In genomic region chr14:21587931-21588330, GRCm38 (mm10) we compare ENCODE assay signal across 28 mouse cellular contexts.
A peak's percentile ranks its signal among the peaks of the same experiment; 100 is the strongest.
DNase-seq lines count a peak whose midpoint lies in the region; ATAC-seq and TF ChIP-seq lines count a peak whose summit lies in the region.
"Had no signal": no experiment of that assay in that cellular context is flagged by ENCODE, and none has a peak within 500 bp of the region (broad histone marks: within the 10 kb centered on the region; RNA-seq: fewer than 3 reads in every experiment).

No protein-coding gene starts in this region.

- H3K36me3 ChIP-seq in intestine, embryonic 15.5 days, result no peaks in the 10 kb centered on the region
- no peaks in the 10 kb centered on the region for H3K36me3 ChIP-seq in intestine, postnatal 0 days (ENCODE audit: control insufficient read depth, insufficient read depth)
- no peaks in the 10 kb centered on the region for H3K36me3 ChIP-seq in limb, embryonic 14.5 days (ENCODE audit: control insufficient read depth, insufficient read depth, low read length)
- peaks cover 11% of the 10 kb centered on the region for H3K36me3 ChIP-seq in limb, embryonic 10.5 days
- H3K36me3 ChIP-seq in intestine, embryonic 16.5 days (ENCODE audit: control insufficient read depth, insufficient read depth, low read length), result no peaks in the 10 kb centered on the region
- H3K36me3 ChIP-seq: hindbrain, embryonic 12.5 days; hindbrain, embryonic 15.5 days had no signal

- H3K27ac ChIP-seq in intestine, embryonic 15.5 days, result no peak overlapping the region
- H3K27ac ChIP-seq in intestine, postnatal 0 days (ENCODE audit: low read depth, low read length), result no peak overlapping the region
- no peak overlapping the region for H3K27ac ChIP-seq in limb, embryonic 14.5 days (replicated peaks; ENCODE audit: low read depth, low read length)
- H3K27ac ChIP-seq in limb, embryonic 10.5 days, result no peak overlapping the region
- H3K27ac ChIP-seq in intestine, embryonic 16.5 days (ENCODE audit: low read length), result no peak overlapping the region
- H3K27ac ChIP-seq: embryonic facial prominence, embryonic 10.5 days; embryonic facial prominence, embryonic 13.5 days; forebrain, embryonic 10.5 days; forebrain, embryonic 13.5 days; heart, adult 2 months; hindbrain, embryonic 12.5 days; hindbrain, embryonic 15.5 days had no signal

- DNase-seq in limb, embryonic 14.5 days (ENCODE audit: low spot score), result peak; percentile 45
- DNase-seq in limb, embryonic 10.5 days (ENCODE audit: low spot score), result no peak
- DNase-seq in spleen, postnatal 36 days (ENCODE audit: low spot score in 2 of 2), result no peak
- DNase-seq in thymus, postnatal 10 days (ENCODE audit: low spot score in 2 of 2), result no peak
- DNase-seq: adrenal gland, adult 8-10 months; adrenal gland, postnatal 25 days; B cell, adult 2 months; cerebellum, adult 11-12 months; cerebellum, adult 8-10 months; cerebellum, postnatal 10 days; cerebellum, postnatal 36 days; embryo, embryonic 11 days; gastrocnemius, postnatal 10 days; gastrocnemius, postnatal 36 days; heart, adult 2 months had no signal

- no peaks in the 10 kb centered on the region for H3K9me3 ChIP-seq in intestine, embryonic 15.5 days
- H3K9me3 ChIP-seq in intestine, postnatal 0 days (ENCODE audit: control insufficient read depth), result no peaks in the 10 kb centered on the region
- no peaks in the 10 kb centered on the region for H3K9me3 ChIP-seq in limb, embryonic 14.5 days (ENCODE audit: control insufficient read depth, low read length)
- H3K9me3 ChIP-seq in limb, embryonic 10.5 days (replicated peaks), result no peaks in the 10 kb centered on the region
- H3K9me3 ChIP-seq in intestine, embryonic 16.5 days (ENCODE audit: control insufficient read depth, low read length), result 0 out of 2 replicates have a peak, but pooled peaks cover 3% of the 10 kb centered on the region
- H3K9me3 ChIP-seq: embryonic facial prominence, embryonic 13.5 days; forebrain, embryonic 13.5 days; hindbrain, embryonic 12.5 days; hindbrain, embryonic 15.5 days had no signal

- TF ChIP-seq POLR2A in limb, embryonic 14.5 days (IDR thresholded peaks at IDR 0.05; ENCODE audit: borderline replicate concordance, extremely low read depth, insufficient read depth, insufficient read length), result no peak

- 0 out of 2 replicates have a peak, but pooled peaks have one; percentile 26 for ATAC-seq in intestine, embryonic 15.5 days
- ATAC-seq in intestine, postnatal 0 days, result no peak
- ATAC-seq in limb, embryonic 14.5 days (ENCODE audit: low FRiP score, low read depth), result no peak
- 0 out of 2 replicates have a peak, but pooled peaks have one; percentile 14 for ATAC-seq in intestine, embryonic 16.5 days
- ATAC-seq: activated CD4-positive, CD25-positive, alpha-beta regulatory T cell, adult 4 months; forebrain, embryonic 13.5 days; forebrain, embryonic 16.5 days had no signal

- no peak for TF ChIP-seq CTCF in intestine, postnatal 0 days (IDR thresholded peaks at IDR 0.05; ENCODE audit: low read depth)

- 18% methylated on average over 2 of the region's 2 CpGs for WGBS in intestine, embryonic 15.5 days
- 13% methylated on average over 2 of the region's 2 CpGs for WGBS in intestine, postnatal 0 days
- 39% methylated on average over 2 of the region's 2 CpGs for WGBS in limb, embryonic 14.5 days
- 83% methylated on average over 2 of the region's 2 CpGs for WGBS in limb, embryonic 10.5 days
- 34% methylated on average over 2 of the region's 2 CpGs for WGBS in intestine, embryonic 16.5 days

- no peak overlapping the region for H3K9ac ChIP-seq in intestine, embryonic 15.5 days
- no peak overlapping the region for H3K9ac ChIP-seq in intestine, postnatal 0 days (ENCODE audit: low read depth, low read length)
- no peak overlapping the region for H3K9ac ChIP-seq in limb, embryonic 14.5 days (ENCODE audit: low read depth, low read length, severe bottlenecking)
- no peak overlapping the region for H3K9ac ChIP-seq in intestine, embryonic 16.5 days (ENCODE audit: low read depth, low read length)
- H3K9ac ChIP-seq: embryonic facial prominence, embryonic 13.5 days; forebrain, embryonic 13.5 days; hindbrain, embryonic 12.5 days; hindbrain, embryonic 15.5 days had no signal

- no peak overlapping the region for H3K4me2 ChIP-seq in intestine, embryonic 15.5 days (replicated peaks)
- no peak overlapping the region for H3K4me2 ChIP-seq in intestine, postnatal 0 days (replicated peaks; ENCODE audit: low read depth)
- no peak overlapping the region for H3K4me2 ChIP-seq in limb, embryonic 14.5 days (replicated peaks; ENCODE audit: low read depth, low read length, severe bottlenecking)
- no peak overlapping the region for H3K4me2 ChIP-seq in intestine, embryonic 16.5 days (ENCODE audit: low read depth, low read length)
- H3K4me2 ChIP-seq: embryonic facial prominence, embryonic 13.5 days; forebrain, embryonic 13.5 days; heart, embryonic 11.5 days; hindbrain, embryonic 12.5 days; hindbrain, embryonic 15.5 days had no signal

- peaks cover 30% of the 10 kb centered on the region for H3K4me1 ChIP-seq in intestine, embryonic 15.5 days (replicated peaks)
- H3K4me1 ChIP-seq in intestine, postnatal 0 days (replicated peaks; ENCODE audit: control insufficient read depth, insufficient read depth, low read length), result peaks cover 15% of the 10 kb centered on the region; the same call in 1 of the 2 replicates
- peaks cover 62% of the 10 kb centered on the region for H3K4me1 ChIP-seq in limb, embryonic 14.5 days (ENCODE audit: control insufficient read depth, insufficient read depth, low read length)
- peaks cover 42% of the 10 kb centered on the region for H3K4me1 ChIP-seq in limb, embryonic 10.5 days
- H3K4me1 ChIP-seq in intestine, embryonic 16.5 days (ENCODE audit: control insufficient read depth, insufficient read depth, low read length), result peaks cover 34% of the 10 kb centered on the region

- no peaks in the 10 kb centered on the region for H3K27me3 ChIP-seq in intestine, embryonic 15.5 days (replicated peaks)
- no peaks in the 10 kb centered on the region for H3K27me3 ChIP-seq in intestine, postnatal 0 days (replicated peaks; ENCODE audit: control insufficient read depth, insufficient read depth, low read length)
- H3K27me3 ChIP-seq in limb, embryonic 14.5 days (ENCODE audit: control insufficient read depth, insufficient read depth, low read length), result no peaks in the 10 kb centered on the region
- no peaks in the 10 kb centered on the region for H3K27me3 ChIP-seq in limb, embryonic 10.5 days (ENCODE audit: low read depth, poor library complexity, severe bottlenecking)
- no peaks in the 10 kb centered on the region for H3K27me3 ChIP-seq in intestine, embryonic 16.5 days (replicated peaks; ENCODE audit: control insufficient read depth, insufficient read depth, low read length)
- H3K27me3 ChIP-seq: CH12.LX; embryonic facial prominence, embryonic 13.5 days; forebrain, embryonic 13.5 days; hindbrain, embryonic 12.5 days; hindbrain, embryonic 15.5 days had no signal

- no peak overlapping the region for H3K4me3 ChIP-seq in intestine, embryonic 15.5 days (replicated peaks)
- H3K4me3 ChIP-seq in intestine, postnatal 0 days (ENCODE audit: low read depth, low read length), result no peak overlapping the region
- H3K4me3 ChIP-seq in limb, embryonic 14.5 days (replicated peaks; ENCODE audit: low read length), result no peak overlapping the region
- no peak overlapping the region for H3K4me3 ChIP-seq in limb, embryonic 10.5 days
- H3K4me3 ChIP-seq in intestine, embryonic 16.5 days (ENCODE audit: low read length), result no peak overlapping the region
- H3K4me3 ChIP-seq: embryonic facial prominence, embryonic 10.5 days; embryonic facial prominence, embryonic 13.5 days; forebrain, embryonic 10.5 days; forebrain, embryonic 13.5 days; heart, adult 2 months; hindbrain, embryonic 12.5 days; hindbrain, embryonic 15.5 days had no signal

Comparison
In these comparisons a context has a peak if more than half of its experiments do, and no peak if none do; other contexts are left out.
1. ATAC-seq: peak in intestine, embryonic 15.5 days (single experiment) and intestine, embryonic 16.5 days (single experiment); none in intestine, postnatal 0 days (single experiment) and limb, embryonic 14.5 days (single experiment).